Mouse (Mus musculus) brain, embryonic 14.5 days (tissue): ENCODE data around the gene Ssbp2. TPM values are rescaled to one million over a fixed set of nuclear protein-coding genes. Genes with fewer than 3 reads are reported as not detected.

Experiments
- DNase-seq: peaks from one replicate; pipeline ENCODE4 v3.0.0-alpha.2; 2011; ENCODE audit warnings: low read depth
- CTCF ChIP-seq: fragments of 200-500 bp; IDR thresholded peaks from 2 replicates; pipeline ENCODE4 v1.5.1; 2012; ENCODE audit warnings: inconsistent platforms, mild to moderate bottlenecking, moderate library complexity, borderline replicate concordance; ENCODE audit not compliant: insufficient read depth, insufficient read length; ENCODE audit errors: extremely low read depth
- POLR2A ChIP-seq: fragments of 200-500 bp; IDR thresholded peaks from 2 replicates; pipeline ENCODE4 v1.6.1; 2012; ENCODE audit warnings: mild to moderate bottlenecking, inconsistent platforms, borderline replicate concordance; ENCODE audit not compliant: poor library complexity, insufficient read depth, insufficient read length, severe bottlenecking; ENCODE audit errors: extremely low read depth
- polyA plus RNA-seq: library from polyadenylated mRNA; depleted of rRNA; stranded (reverse); fragments of >200 nt; gene quantifications from 2 replicates; pipeline ENCODE4 v1.2.3, GENCODE M21; 2012

Gene Ssbp2
- polyA plus RNA-seq, 1 experiment, result 133 TPM

- TF ChIP-seq POLR2A (no peak), CTCF (peak; percentile 48; the same call in 1 of the 2 replicates)
- DNase-seq, result peak; percentile 80
Measured at GRCm38 (mm10) chr13:91697011-91697410, 236.9 kb downstream of the Ssbp2 start.

- DNase-seq, result no peak
- TF ChIP-seq CTCF (no peak), POLR2A (no peak)
Measured at GRCm38 (mm10) chr13:91702337-91702736, 242.3 kb downstream of the Ssbp2 start.

- DNase-seq, result no peak
Measured at GRCm38 (mm10) chr13:91719487-91719886, 259.4 kb downstream of the Ssbp2 start.

GRCm38 (mm10) chr13:91723108-91723735, 263.1 kb downstream of the Ssbp2 start:
- TF ChIP-seq POLR2A, result no peak
- peak; percentile 48; the same call in 1 of the 2 replicates for TF ChIP-seq CTCF
- peak; percentile 25 for DNase-seq

More at GRCm38 (mm10) chr13:91719487-91719886, 259.4 kb downstream of the Ssbp2 start:
- TF ChIP-seq POLR2A (no peak), CTCF (no peak)

- DNase-seq, result no peak
- TF ChIP-seq CTCF (no peak), POLR2A (no peak)
Measured at GRCm38 (mm10) chr13:91723736-91724119, 263.6 kb downstream of the Ssbp2 start.

- TF ChIP-seq CTCF, result no peak
- no peak for TF ChIP-seq POLR2A
- no peak for DNase-seq
Measured at GRCm38 (mm10) chr13:91724211-91724610, 264.1 kb downstream of the Ssbp2 start.

- TF ChIP-seq CTCF (no peak), POLR2A (no peak)
Measured at GRCm38 (mm10) chr13:91725130-91725529, 265.0 kb downstream of the Ssbp2 start.

GRCm38 (mm10) chr13:91727899-91728298, 267.8 kb downstream of the Ssbp2 start:
- no peak for DNase-seq
- TF ChIP-seq POLR2A (no peak), CTCF (no peak)

More at GRCm38 (mm10) chr13:91725130-91725529, 265.0 kb downstream of the Ssbp2 start:
- DNase-seq, result no peak

GRCm38 (mm10) chr13:91737191-91737590, 277.1 kb downstream of the Ssbp2 start:
- no peak for DNase-seq
- TF ChIP-seq CTCF (no peak), POLR2A (no peak)

GRCm38 (mm10) chr13:91740851-91741250, 280.8 kb downstream of the Ssbp2 start:
- TF ChIP-seq CTCF (no peak), POLR2A (no peak)
- no peak for DNase-seq

GRCm38 (mm10) chr13:91741280-91742047, 281.4 kb downstream of the Ssbp2 start, which contains the start of gene Acot12:
TSS of gene Acot12 (plus strand) at chr13:91741512.
- TF ChIP-seq POLR2A (no peak), CTCF (no peak)
- peak; percentile 45 for DNase-seq

- TF ChIP-seq POLR2A (no peak), CTCF (no peak)
- peak; percentile 67 for DNase-seq
Measured at GRCm38 (mm10) chr13:91743180-91743579, 283.1 kb downstream of the Ssbp2 start.

GRCm38 (mm10) chr13:91746470-91746869, 286.4 kb downstream of the Ssbp2 start:
- no peak for DNase-seq
- TF ChIP-seq CTCF, result no peak
- TF ChIP-seq POLR2A, result no peak
